Mouse (Mus musculus): ENCODE results near the gene Cpox. TPM values are rescaled to one million over a fixed set of nuclear protein-coding genes. Genes with fewer than 3 reads are reported as not detected.

Gene Cpox
- polyA plus RNA-seq, 1 experiment from 2014 or later = 8.4 TPM

- H3K4me3 ChIP-seq = no peak overlapping the region
- no peak overlapping the region for H3K4me2 ChIP-seq
- WGBS = 54% methylated on average over 10 of the region's 10 CpGs
- H3K36me3 ChIP-seq (ENCODE audit: poor library complexity, severe bottlenecking) = no peaks in the 10 kb centered on the region
- ATAC-seq = no peak
- H3K9ac ChIP-seq = no peak overlapping the region
- no peaks in the 10 kb centered on the region for H3K9me3 ChIP-seq (replicated peaks)
- no peaks in the 10 kb centered on the region for H3K4me1 ChIP-seq
- no peaks in the 10 kb centered on the region for H3K27me3 ChIP-seq
- no peak overlapping the region for H3K27ac ChIP-seq
Measured at GRCm38 (mm10) chr16:58703382-58704124, 33.5 kb downstream of the Cpox start.

- H3K27me3 ChIP-seq = no peaks in the 10 kb centered on the region
- H3K36me3 ChIP-seq (ENCODE audit: poor library complexity, severe bottlenecking) = no peaks in the 10 kb centered on the region
- H3K4me1 ChIP-seq = no peaks in the 10 kb centered on the region
- no peak overlapping the region for H3K4me3 ChIP-seq
- no peak for ATAC-seq
- no peaks in the 10 kb centered on the region for H3K9me3 ChIP-seq (replicated peaks)
- no peak overlapping the region for H3K4me2 ChIP-seq
- H3K9ac ChIP-seq = no peak overlapping the region
- no peak overlapping the region for H3K27ac ChIP-seq
Measured at GRCm38 (mm10) chr16:58704999-58705398, 34.9 kb downstream of the Cpox start.

GRCm38 (mm10) chr16:58707276-58707905, 37.3 kb downstream of the Cpox start:
- Histone ChIP-seq H3K9ac (no peak overlapping the region), H3K36me3 (ENCODE audit: poor library complexity, severe bottlenecking) (no peaks in the 10 kb centered on the region), H3K4me2 (no peak overlapping the region), H3K4me1 (no peaks in the 10 kb centered on the region), H3K27me3 (no peaks in the 10 kb centered on the region), H3K4me3 (no peak overlapping the region), H3K9me3 (replicated peaks) (no peaks in the 10 kb centered on the region), H3K27ac (no peak overlapping the region)
- 94% methylated on average over 4 of the region's 4 CpGs for WGBS
- ATAC-seq = no peak

- Histone ChIP-seq H3K27ac (no peak overlapping the region), H3K4me1 (no peaks in the 10 kb centered on the region), H3K36me3 (ENCODE audit: poor library complexity, severe bottlenecking) (no peaks in the 10 kb centered on the region), H3K4me2 (no peak overlapping the region), H3K9ac (no peak overlapping the region), H3K4me3 (no peak overlapping the region), H3K9me3 (replicated peaks) (no peaks in the 10 kb centered on the region), H3K27me3 (no peaks in the 10 kb centered on the region)
- 77% methylated on average over 3 of the region's 3 CpGs for WGBS
- no peak for ATAC-seq
Measured at GRCm38 (mm10) chr16:58708601-58709475, 38.7 kb downstream of the Cpox start.

DNA sequence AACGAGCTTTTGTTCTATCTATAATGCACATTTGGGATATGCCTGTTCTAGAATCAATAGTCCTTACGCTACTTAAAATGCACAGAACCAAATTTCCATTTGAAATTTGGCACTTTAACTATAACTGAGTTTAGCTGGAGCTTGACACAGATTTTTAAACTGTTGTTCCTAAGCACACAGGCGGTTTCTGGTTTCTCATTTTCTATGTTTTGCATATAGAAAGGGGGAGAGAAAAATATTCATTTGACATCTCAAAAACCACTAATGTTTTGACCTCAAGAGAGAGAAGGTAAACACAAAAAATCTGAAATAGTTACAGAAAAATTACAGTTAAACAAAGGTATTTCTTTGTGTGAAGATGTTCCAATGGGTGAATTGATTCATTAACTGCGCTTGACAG, 39.4 kb downstream of the Cpox start:
- ATAC-seq = no peak
- 77% methylated on average over 4 of the region's 4 CpGs for WGBS
- Histone ChIP-seq H3K36me3 (ENCODE audit: poor library complexity, severe bottlenecking) (no peaks in the 10 kb centered on the region), H3K27ac (no peak overlapping the region), H3K4me1 (no peaks in the 10 kb centered on the region), H3K27me3 (no peaks in the 10 kb centered on the region), H3K9ac (no peak overlapping the region), H3K9me3 (replicated peaks) (no peaks in the 10 kb centered on the region), H3K4me3 (no peak overlapping the region), H3K4me2 (no peak overlapping the region)

DNA sequence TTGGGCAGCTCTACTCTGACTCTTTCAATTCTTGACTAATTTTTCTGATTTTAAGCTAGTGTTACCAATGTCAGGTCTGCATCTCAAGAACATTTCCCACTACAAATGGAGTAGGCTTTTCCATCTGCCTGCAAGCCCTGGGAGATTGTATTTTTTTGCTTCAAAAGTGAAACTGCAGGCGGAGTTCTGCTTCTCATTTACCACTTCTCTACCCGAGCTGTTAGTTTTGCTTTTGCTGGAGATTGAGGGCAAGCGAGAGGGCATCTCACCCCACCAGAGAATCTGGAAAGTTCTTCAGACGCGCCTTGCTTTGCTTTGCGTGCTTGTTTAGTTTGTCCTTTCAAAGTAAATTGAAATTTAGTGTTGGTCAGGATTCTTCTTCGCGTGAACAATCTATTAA, 42.1 kb downstream of the Cpox start:
- Histone ChIP-seq H3K4me2 (no peak overlapping the region), H3K27me3 (no peaks in the 10 kb centered on the region), H3K9ac (no peak overlapping the region), H3K4me3 (no peak overlapping the region), H3K36me3 (ENCODE audit: poor library complexity, severe bottlenecking) (no peaks in the 10 kb centered on the region), H3K4me1 (no peaks in the 10 kb centered on the region), H3K9me3 (replicated peaks) (no peaks in the 10 kb centered on the region), H3K27ac (no peak overlapping the region)
- ATAC-seq = no peak
- WGBS = 84% methylated on average over 8 of the region's 8 CpGs

GRCm38 (mm10) chr16:58713128-58713527, 43.0 kb downstream of the Cpox start:
- Histone ChIP-seq H3K9me3 (replicated peaks) (no peaks in the 10 kb centered on the region), H3K4me1 (no peaks in the 10 kb centered on the region), H3K27ac (no peak overlapping the region), H3K36me3 (ENCODE audit: poor library complexity, severe bottlenecking) (no peaks in the 10 kb centered on the region), H3K4me3 (no peak overlapping the region), H3K4me2 (no peak overlapping the region), H3K27me3 (no peaks in the 10 kb centered on the region), H3K9ac (no peak overlapping the region)
- 94% methylated on average over 1 of the region's 1 CpGs for WGBS
- no peak for ATAC-seq

GRCm38 (mm10) chr16:58715018-58715417, 44.9 kb downstream of the Cpox start:
- Histone ChIP-seq H3K27me3 (no peaks in the 10 kb centered on the region), H3K4me3 (no peak overlapping the region), H3K36me3 (ENCODE audit: poor library complexity, severe bottlenecking) (no peaks in the 10 kb centered on the region), H3K9ac (no peak overlapping the region), H3K4me1 (no peaks in the 10 kb centered on the region), H3K4me2 (no peak overlapping the region), H3K27ac (no peak overlapping the region), H3K9me3 (replicated peaks) (no peaks in the 10 kb centered on the region)
- ATAC-seq = no peak
- WGBS = 74% methylated on average over 4 of the region's 4 CpGs

DNA sequence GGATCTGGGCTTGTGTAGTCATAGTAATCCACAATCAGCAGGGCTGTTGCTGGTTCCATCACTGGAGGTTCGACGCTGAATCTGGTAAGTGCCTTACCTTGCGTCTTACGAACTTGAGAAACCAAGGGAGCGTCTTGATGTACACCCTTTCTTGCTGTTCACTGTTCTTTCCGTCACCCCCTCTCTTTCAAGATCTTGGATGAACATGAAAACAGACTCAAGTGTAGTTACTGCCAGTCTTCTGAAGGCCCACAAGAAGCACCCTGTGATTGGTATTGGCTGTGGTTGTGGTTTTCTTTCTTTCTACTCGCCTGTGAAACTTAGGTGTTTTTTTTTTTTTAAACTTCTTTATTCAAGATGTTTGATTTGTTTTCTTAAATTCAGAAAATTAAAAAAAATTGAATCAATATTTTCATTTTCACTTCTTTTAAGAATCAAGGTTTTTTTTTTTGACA, 48.6 kb downstream of the Cpox start, which contains the start of gene Gpr15:
Gene Gpr15 (minus strand): TSS at position 405 of the 455 bp plus-strand sequence.
- no peak within 1 kb of the TSS for H3K27ac ChIP-seq
- H3K9me3 ChIP-seq (replicated peaks) = no peaks in the 10 kb centered on the region
- no peak for ATAC-seq
- no peak within 1 kb of the TSS for H3K4me3 ChIP-seq
- H3K27me3 ChIP-seq = no peaks in the 10 kb centered on the region
- WGBS = 92% methylated on average over 7 of the region's 7 CpGs
- H3K4me1 ChIP-seq = no peaks in the 10 kb centered on the region
- no peak within 1 kb of the TSS for H3K4me2 ChIP-seq
- no peak within 1 kb of the TSS for H3K9ac ChIP-seq
- no peaks in the 10 kb centered on the region for H3K36me3 ChIP-seq (ENCODE audit: poor library complexity, severe bottlenecking)

GRCm38 (mm10) chr16:58722292-58722691, 52.2 kb downstream of the Cpox start:
- H3K4me3 ChIP-seq = no peak overlapping the region
- no peaks in the 10 kb centered on the region for H3K9me3 ChIP-seq (replicated peaks)
- no peaks in the 10 kb centered on the region for H3K36me3 ChIP-seq (ENCODE audit: poor library complexity, severe bottlenecking)
- no peaks in the 10 kb centered on the region for H3K27me3 ChIP-seq
- no peak overlapping the region for H3K27ac ChIP-seq
- 90% methylated on average over 2 of the region's 2 CpGs for WGBS
- H3K9ac ChIP-seq = no peak overlapping the region
- ATAC-seq = no peak
- no peak overlapping the region for H3K4me2 ChIP-seq
- no peaks in the 10 kb centered on the region for H3K4me1 ChIP-seq

- Histone ChIP-seq H3K9ac (no peak overlapping the region), H3K4me3 (no peak overlapping the region), H3K9me3 (replicated peaks) (no peaks in the 10 kb centered on the region), H3K4me2 (no peak overlapping the region), H3K4me1 (peaks cover 9% of the 10 kb centered on the region), H3K27ac (no peak overlapping the region), H3K36me3 (ENCODE audit: poor library complexity, severe bottlenecking) (peaks cover 21% of the 10 kb centered on the region), H3K27me3 (no peaks in the 10 kb centered on the region)
- ATAC-seq = no peak
- 80% methylated on average over 11 of the region's 11 CpGs for WGBS
Measured at GRCm38 (mm10) chr16:58726680-58727476, 56.8 kb downstream of the Cpox start.
